Mouse (Mus musculus) mature B cell (primary cell): ENCODE data around the gene Tmem135.

Experiments
- in situ Hi-C: fragments of 300-500 bp; cut with MboI; formaldehyde crosslinking; loops from 2 replicates; pipeline ENCODE4 v1.14.3; 2019

The Tmem135 gene

DNA sequence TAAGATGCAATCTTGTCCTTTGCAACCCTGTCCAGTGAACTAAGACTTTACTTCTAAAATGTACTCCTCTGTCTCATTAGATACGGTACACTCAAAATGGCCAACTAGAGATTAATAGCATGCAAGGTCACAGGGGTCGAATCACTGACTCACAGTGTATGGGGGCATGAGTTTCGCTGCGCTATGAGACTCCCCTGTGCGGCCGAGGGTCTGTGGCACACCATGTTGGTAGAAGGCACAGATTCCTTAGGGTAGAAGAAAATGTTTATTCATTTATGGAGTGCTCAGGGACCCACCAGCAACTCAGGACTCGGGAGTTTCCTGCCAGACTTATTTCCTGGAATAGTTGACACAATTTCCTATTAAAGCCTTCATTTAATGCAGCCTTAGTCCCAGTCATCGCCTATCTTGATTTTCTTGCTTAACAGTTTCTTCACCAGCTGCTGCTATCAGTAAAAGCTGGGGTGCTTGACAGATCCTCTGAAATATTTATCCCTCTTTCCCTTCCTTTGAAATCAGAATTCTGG is 14.2 kb upstream of the Tmem135 start:
- in situ Hi-C loops, result loop anchor here (25.0 kb wide), 1 partner anchor 256 kb away; no protein-coding TSS in a partner anchor

DNA sequence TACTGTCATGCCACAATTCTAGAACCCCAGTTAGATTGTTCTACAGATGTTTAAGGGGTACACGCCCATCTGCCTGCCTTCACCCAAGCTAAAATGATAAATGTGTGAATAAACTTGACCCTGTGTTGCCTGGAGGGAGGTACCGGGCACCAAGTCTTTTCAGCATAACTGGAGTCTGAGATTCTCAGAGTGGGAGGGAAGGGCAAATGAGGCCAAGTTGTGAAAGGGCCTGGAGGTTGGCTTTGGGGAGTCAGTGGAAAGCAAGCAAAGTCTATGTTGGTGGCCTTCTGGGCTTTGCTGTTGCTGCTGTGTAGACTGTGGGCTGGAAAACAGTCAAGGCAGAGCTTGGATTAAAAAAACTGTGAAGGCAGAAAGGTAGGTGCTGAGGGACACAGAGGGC is 13.7 kb upstream of the Tmem135 start:
- in situ Hi-C loops, result loop anchor here (25.0 kb wide), 1 partner anchor 255 kb away; no protein-coding TSS in a partner anchor

GRCm38 (mm10) chr7:89416027-89416426 is 12.0 kb upstream of the Tmem135 start:
- in situ Hi-C loops, result loop anchor here (25.0 kb wide), 1 partner anchor 254 kb away; no protein-coding TSS in a partner anchor

- in situ Hi-C loops, result loop anchor here (25.0 kb wide), 1 partner anchor 250 kb away; no protein-coding TSS in a partner anchor
These were observed 8.1 kb upstream of the Tmem135 start for GRCm38 (mm10) chr7:89412094-89412493.

GRCm38 (mm10) chr7:89411346-89411745 is 7.3 kb upstream of the Tmem135 start:
- in situ Hi-C loops, result loop anchor here (25.0 kb wide), 1 partner anchor 249 kb away; no protein-coding TSS in a partner anchor

DNA sequence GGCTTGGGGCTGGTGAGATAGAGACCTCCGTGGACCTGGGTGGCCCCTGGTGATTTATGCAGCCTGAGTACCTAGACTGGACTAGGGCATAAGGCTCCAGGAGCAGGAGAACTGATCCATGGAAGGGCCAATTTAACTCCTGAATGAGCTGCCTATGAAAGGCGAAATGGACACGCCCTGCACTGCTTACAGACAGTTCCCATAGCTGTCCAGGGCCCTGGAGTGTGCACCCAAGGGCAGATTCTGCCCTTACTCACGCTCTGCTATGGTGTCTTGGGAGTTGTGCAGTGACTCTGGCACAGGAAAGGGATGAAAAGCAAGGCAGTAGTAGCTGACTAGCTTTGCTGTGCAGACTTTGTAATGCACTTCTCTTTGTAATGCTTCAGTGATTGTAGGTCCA is 6.3 kb upstream of the Tmem135 start:
- in situ Hi-C loops, result loop anchor here (25.0 kb wide), 1 partner anchor 248 kb away; no protein-coding TSS in a partner anchor

DNA sequence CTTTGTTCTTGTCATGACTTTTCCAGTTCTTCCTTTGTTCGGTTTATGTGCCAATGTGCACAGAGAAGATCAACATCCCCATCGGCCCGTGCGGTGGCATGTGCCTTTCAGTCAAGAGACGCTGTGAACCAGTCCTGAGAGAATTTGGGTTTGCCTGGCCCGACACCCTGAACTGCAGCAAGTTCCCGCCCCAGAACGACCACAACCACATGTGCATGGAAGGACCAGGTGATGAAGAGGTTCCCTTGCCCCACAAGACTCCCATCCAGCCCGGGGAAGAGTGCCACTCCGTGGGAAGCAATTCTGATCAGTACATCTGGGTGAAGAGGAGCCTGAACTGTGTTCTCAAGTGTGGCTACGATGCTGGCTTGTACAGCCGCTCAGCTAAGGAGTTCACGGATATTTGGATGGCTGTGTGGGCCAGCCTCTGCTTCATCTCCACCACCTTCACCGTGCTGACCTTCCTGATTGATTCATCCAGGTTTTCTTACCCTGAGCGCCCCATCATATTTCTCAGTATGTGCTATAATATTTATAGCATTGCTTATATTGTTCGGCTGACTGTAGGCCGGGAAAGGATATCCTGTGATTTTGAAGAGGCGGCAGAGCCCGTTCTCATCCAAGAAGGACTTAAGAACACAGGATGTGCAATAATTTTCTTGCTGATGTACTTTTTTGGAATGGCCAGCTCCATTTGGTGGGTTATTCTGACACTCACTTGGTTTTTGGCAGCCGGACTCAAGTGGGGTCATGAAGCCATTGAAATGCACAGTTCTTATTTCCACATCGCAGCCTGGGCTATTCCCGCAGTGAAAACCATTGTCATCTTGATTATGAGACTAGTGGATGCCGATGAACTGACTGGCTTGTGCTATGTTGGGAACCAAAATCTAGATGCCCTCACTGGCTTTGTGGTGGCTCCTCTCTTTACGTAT is 3.3 kb upstream of the Tmem135 start:
- in situ Hi-C loops, result loop anchor here (25.0 kb wide), 1 partner anchor 245 kb away; no protein-coding TSS in a partner anchor

DNA sequence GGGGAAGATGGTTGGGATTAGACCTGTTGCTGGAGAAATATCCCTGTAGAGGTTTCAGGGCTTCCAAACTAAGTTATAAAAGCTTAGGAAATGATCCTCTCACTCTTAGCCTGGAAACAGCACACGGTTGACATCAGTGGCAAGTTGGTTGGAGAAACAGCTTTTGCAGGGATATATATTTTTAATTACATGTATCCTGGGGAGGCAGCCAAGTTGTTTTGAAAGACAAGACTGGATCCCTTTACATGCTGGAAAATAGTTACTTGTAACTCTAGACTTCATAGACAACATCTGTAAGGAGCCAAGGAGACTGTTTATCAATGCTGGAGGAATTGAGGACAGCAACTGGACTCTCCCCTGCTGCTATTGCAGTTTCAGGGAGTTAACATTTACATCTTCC is 2.0 kb upstream of the Tmem135 start:
- in situ Hi-C loops, result loop anchor here (25.0 kb wide), 1 partner anchor 244 kb away; no protein-coding TSS in a partner anchor

- in situ Hi-C loops, result loop anchor here (25.0 kb wide), 1 partner anchor 243 kb away; no protein-coding TSS in a partner anchor
These were observed 865 bp upstream of the Tmem135 start for GRCm38 (mm10) chr7:89404734-89405440.

- in situ Hi-C loops, result loop anchor here (25.0 kb wide), 1 partner anchor 241 kb away; no protein-coding TSS in a partner anchor
These were observed 709 bp downstream of the Tmem135 start for GRCm38 (mm10) chr7:89403053-89403972.

- in situ Hi-C loops, result loop anchor here (25.0 kb wide), 1 partner anchor 240 kb away; no protein-coding TSS in a partner anchor
These were observed 2.1 kb downstream of the Tmem135 start for GRCm38 (mm10) chr7:89401936-89402335.

DNA sequence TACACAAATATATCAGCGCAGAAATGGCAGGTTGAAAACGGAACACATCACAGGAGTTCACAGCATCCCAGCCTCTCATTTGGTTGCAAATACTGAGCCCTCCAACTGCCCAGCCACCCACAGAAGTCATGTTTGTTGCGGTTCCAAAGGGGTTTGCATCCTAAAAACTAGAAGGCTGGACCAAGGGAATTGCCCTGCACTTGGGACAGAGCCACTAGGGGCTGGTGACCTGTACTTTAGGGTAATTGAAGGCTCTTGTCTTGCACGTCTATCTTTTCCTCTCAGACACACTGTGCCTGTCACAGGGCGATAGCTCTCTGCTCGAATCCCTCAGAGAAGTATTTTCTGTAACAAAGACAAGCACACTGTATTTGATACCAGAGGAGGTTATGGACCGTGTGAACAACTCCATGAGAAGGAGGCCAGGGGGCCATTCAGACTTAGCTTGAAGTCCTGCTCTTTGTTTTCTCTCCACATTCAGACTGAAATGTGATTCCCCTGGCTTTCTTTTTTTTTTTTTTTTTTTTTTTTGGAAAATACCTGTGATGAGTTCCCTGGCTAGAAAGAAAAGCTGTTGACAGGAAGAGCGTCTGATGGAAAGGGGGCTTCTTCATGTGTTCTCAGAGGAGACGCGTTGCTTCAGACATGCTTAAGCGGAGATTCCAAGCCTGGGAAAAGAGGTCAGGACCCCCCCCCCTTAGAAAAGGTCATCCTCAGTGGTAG is 2.7 kb downstream of the Tmem135 start:
- in situ Hi-C loops, result loop anchor here (25.0 kb wide), 1 partner anchor 239 kb away; no protein-coding TSS in a partner anchor

- in situ Hi-C loops, result loop anchor here (25.0 kb wide), 1 partner anchor 238 kb away; no protein-coding TSS in a partner anchor
These were observed 3.3 kb downstream of the Tmem135 start for GRCm38 (mm10) chr7:89400721-89401120.

- in situ Hi-C loops, result no loop called here
These were observed 6.0 kb downstream of the Tmem135 start for GRCm38 (mm10) chr7:89397837-89398534.

- in situ Hi-C loops, result no loop called here
These were observed 7.6 kb downstream of the Tmem135 start for GRCm38 (mm10) chr7:89396386-89396785.

GRCm38 (mm10) chr7:89395399-89395798 is 8.6 kb downstream of the Tmem135 start:
- in situ Hi-C loops, result no loop called here

- in situ Hi-C loops, result no loop called here
These were observed 11.2 kb downstream of the Tmem135 start for GRCm38 (mm10) chr7:89392825-89393224.

DNA sequence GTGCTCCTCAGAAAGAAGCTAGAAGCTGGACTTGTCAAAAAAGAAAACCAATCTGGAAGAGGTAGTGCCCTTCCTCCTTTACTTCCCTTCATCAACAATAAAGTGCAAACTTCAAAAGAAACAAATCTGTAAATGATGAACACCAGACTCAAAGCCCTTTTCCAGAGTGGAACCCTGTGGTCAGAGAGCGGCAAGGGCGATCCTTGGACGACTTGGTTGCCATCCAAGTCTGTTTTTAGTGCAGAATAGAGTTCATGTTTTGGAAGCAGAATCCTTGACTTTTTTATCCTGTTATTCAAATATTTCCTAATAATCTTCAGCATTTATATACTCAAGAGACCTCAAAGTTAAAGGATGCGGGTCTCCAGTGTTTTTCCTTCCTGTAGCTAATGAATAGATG is 11.6 kb downstream of the Tmem135 start:
- in situ Hi-C loops, result no loop called here

GRCm38 (mm10) chr7:89391831-89392230 is 12.2 kb downstream of the Tmem135 start:
- in situ Hi-C loops, result no loop called here
